Mouse (Mus musculus): Measurements from ENCODE around the gene Prr32.

Prr32 gene

DNA sequence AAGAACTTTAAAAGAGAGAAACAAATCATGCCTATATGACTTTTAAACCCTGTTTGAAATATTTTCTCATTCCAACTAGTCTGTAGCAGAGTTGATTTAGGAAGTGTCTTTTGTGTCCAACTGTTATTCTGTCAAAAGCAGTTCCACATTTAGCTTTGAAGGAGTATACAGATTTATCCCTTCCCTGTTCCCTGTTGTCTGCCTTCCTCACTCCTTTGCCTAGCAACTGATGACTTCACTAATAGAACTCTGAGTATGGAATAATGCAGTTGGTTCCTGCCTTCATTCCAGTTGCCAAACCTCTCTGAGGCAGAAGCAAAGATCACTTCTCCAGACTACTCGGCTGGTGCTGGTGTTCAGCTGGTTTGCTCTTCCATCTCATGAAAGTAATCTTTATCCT, at the start of gene Prr32:
Prr32 (plus strand) TSS at position 301 of the 400 bp plus-strand sequence.
- DNase-seq (ENCODE audit: low read depth, low spot score), result no peak
